Mouse (Mus musculus) bone marrow macrophage, adult 2 months (primary cell): Measurements from ENCODE around the gene 1700011L22Rik.

Experiments used
- CTCF ChIP-seq: IDR thresholded peaks from 2 replicates; pipeline ENCODE4 v1.5.1; 2012; ENCODE audit warnings: low read depth, mild to moderate bottlenecking, low read length, moderate library complexity
- POLR2A ChIP-seq: IDR thresholded peaks from 2 replicates; pipeline ENCODE4 v1.6.1; 2012; ENCODE audit warnings: mild to moderate bottlenecking, low read depth, low read length, borderline replicate concordance

DNA sequence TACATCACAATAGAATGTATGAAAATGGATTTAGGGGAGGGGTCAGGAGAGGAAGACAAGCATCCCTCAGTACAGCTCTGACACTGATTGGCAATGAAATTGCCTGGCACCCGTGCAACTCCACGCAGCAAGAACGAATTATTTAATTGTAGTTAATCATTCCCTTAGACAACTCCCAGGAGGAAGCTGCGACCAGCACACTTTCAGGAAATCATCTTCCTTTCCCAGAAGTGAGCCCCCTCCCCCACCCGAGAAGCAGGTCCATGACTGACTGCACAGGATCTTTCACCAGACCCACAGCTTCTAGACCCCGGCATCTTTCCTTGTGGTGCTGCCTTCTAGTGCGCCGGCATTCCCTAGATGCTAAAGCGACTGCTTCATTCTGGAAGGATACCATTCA lies 36.7 kb downstream of the 1700011L22Rik start:
- TF ChIP-seq POLR2A (no peak), CTCF (no peak)
